Mouse (Mus musculus) liver, adult 2 months (tissue): ENCODE measurements at regions not wholly inside any gene's neighbourhood (a gene's known extent, or its start where the extent isn't known, plus 50 kb on each side); places are given as distances from the start of the nearest gene placed in this dataset.

ENCODE experiments used
- CTCF ChIP-seq: fragments of 200-500 bp; IDR thresholded peaks from 2 replicates; pipeline ENCODE4 v1.5.1; 2011; ENCODE audit warnings: low read depth, low read length, control low read depth
- POLR2A ChIP-seq: fragments of 200-500 bp; IDR thresholded peaks from 2 replicates; pipeline ENCODE4 v1.6.1; 2011; ENCODE audit warnings: low read length, control low read depth; ENCODE audit not compliant: insufficient read depth; ENCODE audit errors: extremely low read depth

DNA sequence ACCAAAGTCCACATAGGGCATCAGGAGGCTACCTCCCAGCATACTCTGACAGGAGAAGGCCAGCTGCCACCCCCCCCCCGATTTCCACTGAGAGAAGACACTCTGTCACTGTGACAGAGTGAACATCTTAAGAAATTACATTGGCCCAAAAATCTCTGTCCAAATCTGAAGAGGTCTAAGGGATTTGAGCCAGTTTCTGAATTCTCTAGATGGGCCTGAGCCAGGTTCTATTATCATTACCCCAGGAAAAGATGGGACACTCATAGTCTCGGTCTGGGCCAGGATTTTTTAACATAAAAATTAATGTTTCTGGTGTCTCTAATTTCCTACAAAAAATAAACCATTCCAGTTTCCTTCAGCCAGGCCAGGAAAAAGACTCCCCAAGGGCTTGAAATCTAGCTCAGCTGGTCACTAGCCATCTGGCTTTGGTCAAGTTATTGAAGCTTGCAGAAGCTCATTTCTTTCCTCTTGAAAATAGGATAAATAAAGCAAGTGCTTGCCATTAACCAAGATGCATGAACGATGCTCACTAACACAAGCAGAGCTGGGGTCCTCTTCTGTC, 448.8 kb upstream of the Arglu1 start:
- TF ChIP-seq CTCF (no peak), POLR2A (no peak)
